Mouse (Mus musculus) layer of hippocampus, adult 2 months (tissue): ENCODE measurements around the gene Rnf135. TPM values are rescaled to one million over a fixed set of nuclear protein-coding genes. Genes with fewer than 3 reads are reported as not detected.

Experiments
- DNase-seq, 2 experiments: peaks; one replicate each; pipeline ENCODE4 v3.0.0; 2022; ENCODE audit warnings: low spot score in 2 of 2
- H3K27ac ChIP-seq: fragments of 200-600 bp; 2 replicates; pipeline ENCODE4 v1.8.1; 2022
- H3K4me3 ChIP-seq: fragments of 200-600 bp; 2 replicates; pipeline ENCODE4 v1.8.1; 2022; ENCODE audit warnings: mild to moderate bottlenecking
- CTCF ChIP-seq: fragments of 200-600 bp; conservative IDR thresholded peaks from 2 replicates; pipeline ENCODE4 v1.8.1; 2022; ENCODE audit warnings: antibody characterized with exemption, mild to moderate bottlenecking, moderate library complexity
- total RNA-seq, 2 experiments: library from RNA; stranded (reverse); gene quantifications; 2 replicates each; pipeline ENCODE4 v1.2.3; 2021

Gene Rnf135
- total RNA-seq, 2 experiments from 2014 or later: 4.1 to 4.9 TPM

DNA sequence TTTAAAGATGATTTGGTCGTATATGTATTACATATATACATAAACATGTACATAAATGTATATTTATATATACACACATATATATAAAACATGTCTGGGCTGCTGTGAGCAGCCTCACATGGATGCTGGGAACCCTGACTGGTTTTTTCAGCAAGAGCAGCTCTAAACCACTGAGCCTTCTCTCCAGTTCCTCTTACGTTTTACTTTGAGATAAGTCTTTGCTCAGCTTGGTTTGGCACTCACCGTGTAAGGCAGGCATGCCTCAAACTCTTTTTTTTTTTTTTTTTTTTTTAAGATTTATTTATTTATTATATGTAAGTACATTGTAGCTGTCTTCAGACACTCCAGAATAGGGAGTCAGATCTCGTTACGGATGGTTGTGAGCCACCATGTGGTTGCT, 33.1 kb upstream of the Rnf135 start:
- Histone ChIP-seq H3K27ac (no peak overlapping the region), H3K4me3 (no peak overlapping the region)
- no peak for DNase-seq
- TF ChIP-seq CTCF: no peak

DNA sequence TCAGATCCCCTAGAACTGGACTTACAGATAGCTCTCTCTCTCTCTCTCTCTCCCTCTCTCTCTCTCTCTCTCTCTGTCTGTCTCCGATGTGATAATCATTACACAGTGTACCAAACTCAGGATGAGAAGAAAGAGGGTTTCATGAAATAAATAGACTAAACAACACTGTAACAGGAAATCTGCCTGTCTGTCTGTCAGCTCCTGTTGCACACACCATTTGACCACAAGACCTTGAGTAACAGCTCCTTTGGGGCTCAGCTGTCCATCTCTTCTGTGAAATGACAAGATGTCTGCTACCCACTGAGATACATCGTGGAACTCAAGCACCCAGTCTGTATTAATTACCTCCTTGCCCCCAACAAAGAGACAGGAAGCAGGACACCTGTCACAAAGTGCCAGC, 32.1 kb upstream of the Rnf135 start:
- no peak for TF ChIP-seq CTCF
- H3K27ac ChIP-seq: no peak overlapping the region
- no peak for DNase-seq
- H3K4me3 ChIP-seq: no peak overlapping the region

DNA sequence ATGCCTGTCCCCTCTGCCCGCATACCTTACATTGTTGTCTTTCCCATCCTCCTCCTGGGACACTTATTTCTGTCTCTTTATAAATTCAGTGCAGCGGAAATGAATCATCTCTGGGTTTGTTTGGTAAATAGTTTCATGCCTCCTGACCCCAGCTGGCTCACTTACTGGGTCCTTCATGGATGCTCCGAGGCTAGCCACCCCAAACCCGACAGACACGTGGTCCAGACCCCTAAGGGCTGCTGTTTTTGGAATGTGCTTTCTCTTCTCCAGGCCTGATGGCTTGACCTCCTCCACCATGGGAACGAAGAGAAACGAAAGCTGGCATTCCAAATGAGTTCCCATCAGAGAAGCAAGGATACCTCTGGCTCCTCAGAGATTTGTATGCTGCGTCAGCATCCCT, 31.3 kb upstream of the Rnf135 start:
- no peak for DNase-seq
- Histone ChIP-seq H3K4me3 (no peak overlapping the region), H3K27ac (no peak overlapping the region)
- no peak for TF ChIP-seq CTCF

DNA sequence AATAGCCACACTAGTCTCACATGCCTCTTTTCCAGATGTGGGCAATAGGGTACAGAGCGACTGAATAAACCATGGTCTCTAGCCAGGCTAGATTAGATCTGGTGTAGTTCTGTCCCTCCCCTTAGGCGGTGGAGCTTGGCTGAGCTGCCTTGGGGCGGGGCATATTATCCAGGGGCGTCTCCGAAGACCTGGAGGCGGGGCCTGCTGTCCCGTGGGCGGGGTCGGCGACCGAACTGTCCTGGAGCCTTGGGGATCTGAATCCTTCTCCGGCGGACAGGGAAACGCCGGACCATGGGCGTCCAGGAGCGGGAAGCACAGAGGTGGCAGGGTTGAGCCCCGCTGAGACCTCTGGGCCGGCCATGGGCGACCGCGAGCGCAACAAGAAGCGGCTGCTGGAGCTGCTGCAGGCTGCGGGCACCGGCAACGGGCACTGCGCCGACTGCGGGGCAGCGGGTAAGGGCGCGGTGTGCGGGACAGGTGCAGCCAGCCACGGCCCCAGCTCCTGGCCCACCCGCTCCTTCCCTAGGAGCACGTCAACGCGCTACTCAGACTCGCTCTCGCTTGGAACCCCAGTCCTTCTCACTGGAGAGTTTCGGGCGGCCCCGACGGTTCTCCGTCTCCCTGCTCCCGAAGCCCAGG, 29.7 kb upstream of the Rnf135 start, which contains the start of gene Adap2:
Gene Adap2 (plus strand): TSS at position 249 of the 639 bp plus-strand sequence.
- peak within 1 kb of the TSS; percentile 77 for H3K27ac ChIP-seq
- peak within 1 kb of the TSS; percentile 60 for H3K4me3 ChIP-seq
- TF ChIP-seq CTCF: peak; percentile 28
- peak; percentile 55 to 62 for DNase-seq

DNA sequence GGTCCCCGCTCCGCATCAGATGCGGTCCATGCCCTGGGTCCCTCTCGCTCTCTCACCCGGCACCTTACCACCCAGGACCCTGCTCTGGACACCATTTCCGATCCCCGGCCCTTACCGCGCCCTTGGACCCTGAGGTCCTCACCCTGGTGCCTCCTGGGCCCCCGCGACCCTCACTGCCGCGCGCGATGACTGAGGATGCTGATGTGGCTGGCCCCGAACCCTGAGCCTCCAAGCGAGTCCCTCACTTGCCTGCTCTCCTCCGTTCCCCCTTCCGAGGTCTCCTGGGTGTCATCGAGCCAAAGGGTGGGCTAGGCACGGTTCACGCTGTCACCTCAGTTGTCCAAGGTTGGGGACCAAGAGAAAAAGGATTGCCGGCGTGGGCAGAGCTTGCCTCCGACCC, 29.1 kb upstream of the Rnf135 start:
- DNase-seq: no peak
- peak overlapping the region; percentile 77 for H3K27ac ChIP-seq
- H3K4me3 ChIP-seq: peak overlapping the region; percentile 60
- no peak for TF ChIP-seq CTCF

DNA sequence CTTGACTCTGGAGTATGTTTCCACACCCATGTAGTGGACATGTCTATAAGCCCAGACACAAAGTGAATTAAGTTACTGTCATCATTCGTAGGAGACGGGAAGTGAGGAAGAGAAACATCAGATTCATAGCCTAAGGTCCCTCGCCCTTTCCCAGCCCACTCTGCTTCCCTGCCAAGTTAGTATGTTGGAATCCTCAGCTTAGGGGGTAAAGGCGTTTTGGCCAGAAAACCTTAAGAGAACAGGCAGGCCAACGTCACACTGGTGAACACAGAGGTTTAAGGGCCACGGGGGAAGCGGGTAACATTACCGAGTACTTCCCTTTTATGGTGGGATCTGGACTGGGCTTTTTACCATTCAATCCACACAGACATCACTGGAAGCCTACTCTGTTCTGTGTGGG, 28.1 kb upstream of the Rnf135 start:
- no peak for DNase-seq
- TF ChIP-seq CTCF: no peak
- peak overlapping the region; percentile 24; the same call in 1 of the 2 replicates for H3K4me3 ChIP-seq
- peak overlapping the region; percentile 41 for H3K27ac ChIP-seq

DNA sequence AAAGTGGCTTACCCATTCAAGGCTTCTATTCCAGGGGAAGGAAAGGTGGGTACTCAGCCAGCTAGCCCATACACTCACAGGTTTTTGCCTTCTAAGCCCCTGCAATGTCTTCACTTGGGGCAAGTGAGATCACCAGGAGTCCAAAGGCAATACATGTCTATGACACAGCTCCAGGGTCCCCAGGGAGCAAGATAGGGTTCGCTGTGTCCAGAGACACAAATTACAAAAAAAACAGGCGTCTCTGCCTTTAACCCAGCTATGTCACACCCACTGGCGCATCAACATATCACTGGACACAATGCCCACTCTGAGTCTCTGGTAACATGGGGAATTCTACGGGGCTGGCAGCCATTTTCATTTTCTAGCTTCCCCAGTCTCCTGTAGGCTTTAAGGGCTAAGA, 27.7 kb upstream of the Rnf135 start:
- peak overlapping the region; percentile 24 for H3K4me3 ChIP-seq
- H3K27ac ChIP-seq: peak overlapping the region; percentile 41
- TF ChIP-seq CTCF: no peak
- no peak for DNase-seq

DNA sequence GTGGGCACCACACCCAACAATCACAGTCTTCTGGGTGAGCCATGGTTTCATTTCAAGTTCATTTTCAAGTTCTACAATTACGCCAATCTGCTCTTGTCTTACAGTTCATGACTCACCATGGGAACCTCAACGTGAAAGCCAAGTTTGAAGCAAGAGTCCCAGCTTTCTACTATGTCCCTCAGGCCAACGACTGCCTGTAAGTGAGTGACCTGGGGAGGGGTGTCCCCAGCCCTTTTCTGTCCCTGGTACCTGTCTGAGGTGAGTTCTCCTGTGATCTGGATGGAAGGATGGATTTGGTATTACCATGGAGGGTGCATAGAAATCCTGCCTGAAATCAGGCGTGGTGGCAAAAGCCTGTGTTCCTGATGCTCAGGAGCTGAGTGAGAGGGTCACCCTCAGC, 26.8 kb upstream of the Rnf135 start:
- DNase-seq: no peak
- Histone ChIP-seq H3K4me3 (no peak overlapping the region), H3K27ac (no peak overlapping the region)
- TF ChIP-seq CTCF: no peak

DNA sequence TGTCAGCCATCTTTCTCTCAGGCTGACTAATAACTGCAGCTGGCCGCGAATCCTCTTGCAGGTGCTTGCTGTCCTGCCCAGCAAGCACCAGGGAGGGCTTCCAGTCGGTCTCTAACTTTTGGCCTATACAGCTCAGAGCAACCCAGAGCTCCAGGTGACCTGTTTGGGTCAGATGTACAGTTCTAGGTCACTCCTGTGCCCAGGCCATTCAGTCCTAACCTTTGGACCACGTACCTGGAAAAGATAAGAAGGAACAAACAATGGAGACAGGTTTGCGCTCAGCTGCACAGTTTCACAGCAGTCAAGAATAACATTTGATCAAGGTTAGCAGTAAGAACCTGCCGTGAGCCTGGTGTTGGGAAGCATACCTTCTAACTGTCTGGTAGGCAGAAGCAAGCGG, 24.6 kb upstream of the Rnf135 start:
- no peak overlapping the region for H3K4me3 ChIP-seq
- H3K27ac ChIP-seq: no peak overlapping the region
- no peak for DNase-seq
- no peak for TF ChIP-seq CTCF

DNA sequence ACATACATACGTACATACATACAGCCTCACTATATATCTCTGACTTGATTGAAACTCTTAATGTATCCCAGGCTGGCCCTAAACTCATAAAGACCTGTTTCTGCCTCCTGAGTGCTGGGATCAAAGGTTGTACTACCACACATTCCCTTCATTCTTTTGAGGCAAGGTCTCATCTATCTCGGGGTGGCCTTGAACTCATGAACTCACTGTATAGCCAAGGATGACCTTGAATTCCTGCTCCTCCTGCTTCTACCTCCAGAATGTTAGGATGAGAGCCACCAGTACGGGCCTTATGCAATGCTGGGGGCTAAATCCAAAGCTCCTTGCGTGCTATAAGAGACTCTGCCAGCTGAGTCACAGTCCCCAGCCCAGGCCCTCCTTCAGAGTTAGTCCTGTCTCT, 22.6 kb upstream of the Rnf135 start:
- TF ChIP-seq CTCF: no peak
- no peak overlapping the region for H3K4me3 ChIP-seq
- DNase-seq: no peak
- no peak overlapping the region for H3K27ac ChIP-seq

DNA sequence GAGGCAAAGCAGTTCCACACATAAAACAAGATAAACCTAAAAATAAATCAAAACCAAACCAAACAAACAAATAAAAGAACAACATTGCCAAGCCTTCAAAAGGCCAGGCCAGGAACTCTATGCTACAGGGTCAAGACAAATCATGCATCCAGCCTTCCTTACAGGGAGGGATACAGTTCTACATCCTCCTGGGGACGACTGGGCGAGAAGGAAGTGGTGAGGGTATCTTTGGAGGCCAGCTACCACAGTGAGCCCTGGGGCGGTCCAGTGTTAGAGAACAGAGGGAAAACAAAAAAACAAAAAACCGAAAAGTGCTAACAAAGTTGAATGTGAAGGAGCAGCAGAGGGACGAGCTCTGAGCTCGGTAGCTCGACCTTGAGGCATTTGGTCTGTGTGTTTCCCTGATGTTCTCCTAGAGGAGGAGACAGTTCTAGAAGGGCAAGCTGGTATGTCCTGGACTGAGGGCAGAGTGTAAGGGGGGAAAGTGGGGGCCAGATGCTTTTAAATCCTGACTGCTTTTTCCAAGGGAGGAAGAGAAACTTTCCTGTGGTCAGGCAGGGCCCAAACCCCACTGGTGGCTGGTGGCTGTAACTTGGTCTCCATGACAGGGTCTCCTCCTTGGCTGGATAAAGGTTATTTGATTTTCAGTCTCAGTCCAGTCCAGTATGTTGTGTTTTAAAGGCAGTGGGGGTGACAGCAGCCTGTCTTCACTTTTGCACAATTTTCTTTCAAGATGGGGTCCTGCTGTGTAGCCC, 20.1 kb upstream of the Rnf135 start:
- Histone ChIP-seq H3K27ac (no peak overlapping the region), H3K4me3 (no peak overlapping the region)
- TF ChIP-seq CTCF: no peak
- DNase-seq: no peak

DNA sequence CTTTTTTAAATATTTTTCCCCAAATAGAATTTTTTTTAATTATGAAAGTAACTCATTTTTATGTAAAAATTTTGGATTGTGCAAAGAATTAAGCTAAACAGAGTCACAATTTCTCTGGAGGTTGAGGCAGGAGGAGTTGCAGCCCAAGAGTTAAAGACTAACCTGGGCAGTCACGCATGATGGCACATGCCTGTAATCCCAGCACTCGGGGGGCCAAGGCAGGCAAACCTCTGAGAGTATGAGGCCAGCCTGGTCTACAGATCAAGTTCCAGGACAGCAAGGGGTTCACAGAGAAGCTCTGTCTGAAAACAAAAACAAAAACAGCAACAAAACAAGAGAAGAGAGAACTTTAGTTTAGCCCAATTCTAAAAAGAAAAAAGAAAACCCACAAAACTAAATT, 19.4 kb upstream of the Rnf135 start:
- TF ChIP-seq CTCF: no peak
- Histone ChIP-seq H3K4me3 (no peak overlapping the region), H3K27ac (no peak overlapping the region)
- DNase-seq: no peak

DNA sequence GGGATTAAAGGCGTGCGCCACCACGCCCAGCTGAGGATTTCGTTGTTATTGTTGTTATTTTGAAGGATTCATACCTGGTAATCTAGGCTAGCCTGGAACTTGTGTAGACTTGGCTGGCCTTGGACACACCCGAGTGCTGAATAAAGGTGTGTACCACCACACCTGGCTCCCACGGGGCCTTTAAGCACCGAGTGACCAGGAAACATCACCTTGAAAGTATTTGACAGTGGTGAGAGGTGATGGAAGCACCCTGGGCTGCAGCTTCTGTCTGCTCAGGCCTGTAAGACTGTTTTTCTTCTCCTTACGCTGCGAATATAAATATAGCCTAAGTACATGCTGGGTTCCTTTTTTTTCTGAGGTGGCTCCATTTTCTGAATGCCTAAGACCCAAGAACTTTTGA, 15.5 kb upstream of the Rnf135 start:
- no peak for TF ChIP-seq CTCF
- peak overlapping the region; percentile 39; the same call in 1 of the 2 replicates for H3K27ac ChIP-seq
- no peak for DNase-seq
- H3K4me3 ChIP-seq: no peak overlapping the region

DNA sequence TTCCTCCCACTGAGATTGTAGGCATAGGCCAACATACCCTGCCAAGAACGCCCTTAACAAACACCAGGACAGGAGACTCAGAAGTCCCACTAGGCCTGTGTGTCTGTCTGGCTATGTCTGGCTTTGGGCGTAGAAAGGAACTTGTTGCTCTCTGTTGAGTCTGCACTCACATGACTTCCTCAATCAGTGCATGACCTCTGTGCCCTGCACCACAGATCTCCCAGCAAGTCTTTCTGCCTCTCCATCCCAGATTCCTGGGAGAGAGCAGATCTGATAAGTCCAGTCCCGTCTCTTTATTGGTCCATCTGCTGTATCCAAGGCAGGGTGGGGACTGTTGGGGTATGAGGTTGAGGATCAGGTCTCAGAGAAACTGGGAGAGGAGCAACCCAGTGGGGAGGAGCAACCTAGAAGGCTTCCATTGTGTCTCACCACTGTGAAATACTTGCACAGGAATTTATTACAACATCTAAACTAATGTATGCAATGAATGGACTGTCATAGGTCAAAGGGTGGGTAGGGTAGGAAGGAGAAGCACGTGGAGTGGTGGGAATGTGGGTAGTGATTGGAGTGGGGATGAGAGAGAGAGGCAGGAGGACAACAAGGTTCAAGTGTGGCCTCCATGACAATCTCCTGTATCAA, 14.9 kb upstream of the Rnf135 start:
- DNase-seq: no peak
- no peak for TF ChIP-seq CTCF
- Histone ChIP-seq H3K4me3 (no peak overlapping the region), H3K27ac (peak overlapping the region; percentile 39; the same call in 1 of the 2 replicates)
